Mouse (Mus musculus) liver, embryonic 15.5 days (tissue): ENCODE measurements around the gene Ldlrad3. TPM values are rescaled to one million over a fixed set of nuclear protein-coding genes. Genes with fewer than 3 reads are reported as not detected.

Experiments used
- ATAC-seq: fragments of 200-750 bp; cut with Nextera tagmentation; 2 replicates; pipeline ENCODE4 v1.8.0; 2017; ENCODE audit warnings: moderate number of reproducible peaks, mild to moderate bottlenecking, moderate library complexity; ENCODE audit not compliant: insufficient read depth
- H3K27ac ChIP-seq: fragments of 300-500 bp; sonication (generic); replicated peaks from 2 replicates; pipeline ENCODE4 v1.5.1; 2015; ENCODE audit warnings: mild to moderate bottlenecking, inconsistent platforms
- H3K27me3 ChIP-seq: fragments of 300-500 bp; sonication (generic); 2 replicates; pipeline ENCODE4 v1.6.1; 2015; ENCODE audit warnings: mild to moderate bottlenecking, inconsistent platforms
- H3K36me3 ChIP-seq: fragments of 300-500 bp; sonication (generic); replicated peaks from 2 replicates; pipeline ENCODE4 v1.6.1; 2015; ENCODE audit warnings: moderate library complexity, mild to moderate bottlenecking, inconsistent platforms
- H3K4me1 ChIP-seq: fragments of 300-500 bp; sonication (generic); replicated peaks from 2 replicates; pipeline ENCODE4 v1.6.1; 2015; ENCODE audit warnings: inconsistent platforms
- H3K4me2 ChIP-seq: fragments of 300-500 bp; sonication (generic); 2 replicates; pipeline ENCODE4 v1.6.1; 2015; ENCODE audit warnings: moderate library complexity, mild to moderate bottlenecking, inconsistent platforms
- H3K4me3 ChIP-seq: fragments of 300-500 bp; sonication (generic); replicated peaks from 2 replicates; pipeline ENCODE4 v1.5.1; 2015; ENCODE audit warnings: mild to moderate bottlenecking, inconsistent platforms
- H3K9ac ChIP-seq: fragments of 300-500 bp; sonication (generic); 2 replicates; pipeline ENCODE4 v1.6.1; 2015; ENCODE audit warnings: moderate library complexity, mild to moderate bottlenecking, inconsistent platforms
- H3K9me3 ChIP-seq: fragments of 300-500 bp; sonication (generic); replicated peaks from 2 replicates; pipeline ENCODE4 v1.6.1; 2016; ENCODE audit warnings: inconsistent platforms
- WGBS: fragments of 180-500 bp; shearing (Covaris S2); methylation state at CpG from one replicate; pipeline ENCODE4 v1.1.7; 2015; ENCODE audit warnings: mixed read lengths; ENCODE audit not compliant: insufficient replicate concordance; 5-methylcytosine and 5-hydroxymethylcytosine counted together
- polyA plus RNA-seq: library from polyadenylated mRNA; unstranded; fragments of >200 nt; fragmentation: Nextera tagmentation; extraction: Ambion mirVana; gene quantifications from 2 replicates; pipeline ENCODE4 v1.2.1, GENCODE M21; 2015

The Ldlrad3 gene
- polyA plus RNA-seq, 1 experiment from 2014 or later, result 4.8 TPM

- WGBS, result 67% methylated on average over 11 of the region's 11 CpGs
- H3K9me3 ChIP-seq, result no peaks in the 10 kb centered on the region
- no peak overlapping the region for H3K9ac ChIP-seq
- no peak overlapping the region for H3K4me3 ChIP-seq
- H3K4me2 ChIP-seq, result no peak overlapping the region
- ATAC-seq, result no peak
- H3K27ac ChIP-seq, result no peak overlapping the region
- 0 out of 2 replicates have a peak, but pooled peaks cover 5% of the 10 kb centered on the region for H3K4me1 ChIP-seq
- no peaks in the 10 kb centered on the region for H3K27me3 ChIP-seq
- H3K36me3 ChIP-seq, result 0 out of 2 replicates have a peak, but pooled peaks cover 3% of the 10 kb centered on the region
These were observed 91.4 kb downstream of the Ldlrad3 start for GRCm38 (mm10) chr2:102094773-102095172.

GRCm38 (mm10) chr2:102094281-102094680 is 91.9 kb downstream of the Ldlrad3 start:
- Histone ChIP-seq H3K4me1 (0 out of 2 replicates have a peak, but pooled peaks cover 5% of the 10 kb centered on the region), H3K27me3 (no peaks in the 10 kb centered on the region), H3K9me3 (no peaks in the 10 kb centered on the region), H3K36me3 (0 out of 2 replicates have a peak, but pooled peaks cover 3% of the 10 kb centered on the region), H3K27ac (no peak overlapping the region), H3K4me3 (no peak overlapping the region), H3K4me2 (no peak overlapping the region), H3K9ac (no peak overlapping the region)
- ATAC-seq, result no peak
- 59% methylated on average over 3 of the region's 3 CpGs for WGBS

- 0 out of 2 replicates have a peak, but pooled peaks cover 3% of the 10 kb centered on the region for H3K36me3 ChIP-seq
- 72% methylated on average over 10 of the region's 10 CpGs for WGBS
- no peaks in the 10 kb centered on the region for H3K9me3 ChIP-seq
- no peak overlapping the region for H3K4me2 ChIP-seq
- no peak for ATAC-seq
- 0 out of 2 replicates have a peak, but pooled peaks cover 8% of the 10 kb centered on the region for H3K4me1 ChIP-seq
- H3K27ac ChIP-seq, result no peak overlapping the region
- H3K9ac ChIP-seq, result no peak overlapping the region
- H3K27me3 ChIP-seq, result no peaks in the 10 kb centered on the region
- H3K4me3 ChIP-seq, result no peak overlapping the region
These were observed 93.6 kb downstream of the Ldlrad3 start for GRCm38 (mm10) chr2:102092579-102092978.

- Histone ChIP-seq H3K9ac (no peak overlapping the region), H3K27ac (no peak overlapping the region), H3K9me3 (no peaks in the 10 kb centered on the region), H3K36me3 (0 out of 2 replicates have a peak, but pooled peaks cover 3% of the 10 kb centered on the region), H3K4me2 (no peak overlapping the region), H3K4me1 (0 out of 2 replicates have a peak, but pooled peaks cover 8% of the 10 kb centered on the region), H3K4me3 (no peak overlapping the region), H3K27me3 (no peaks in the 10 kb centered on the region)
- ATAC-seq, result no peak
- WGBS, result 53% methylated on average over 8 of the region's 8 CpGs
These were observed 94.5 kb downstream of the Ldlrad3 start for GRCm38 (mm10) chr2:102091516-102092350.

- Histone ChIP-seq H3K9me3 (no peaks in the 10 kb centered on the region), H3K27ac (no peak overlapping the region), H3K4me2 (no peak overlapping the region), H3K9ac (no peak overlapping the region), H3K27me3 (no peaks in the 10 kb centered on the region), H3K4me3 (no peak overlapping the region), H3K36me3 (no peaks in the 10 kb centered on the region), H3K4me1 (0 out of 2 replicates have a peak, but pooled peaks cover 8% of the 10 kb centered on the region)
- 70% methylated on average over 5 of the region's 5 CpGs for WGBS
- ATAC-seq, result no peak
These were observed 98.4 kb downstream of the Ldlrad3 start for GRCm38 (mm10) chr2:102087787-102088186.

- H3K4me2 ChIP-seq, result no peak overlapping the region
- H3K27me3 ChIP-seq, result no peaks in the 10 kb centered on the region
- 0 out of 2 replicates have a peak, but pooled peaks cover 3% of the 10 kb centered on the region for H3K36me3 ChIP-seq
- no peak overlapping the region for H3K9ac ChIP-seq
- H3K9me3 ChIP-seq, result no peaks in the 10 kb centered on the region
- 0 out of 2 replicates have a peak, but pooled peaks cover 3% of the 10 kb centered on the region for H3K4me1 ChIP-seq
- no peak for ATAC-seq
- WGBS, result 91% methylated on average over 23 of the region's 23 CpGs
- no peak overlapping the region for H3K27ac ChIP-seq
- H3K4me3 ChIP-seq, result no peak overlapping the region
These were observed 99.6 kb downstream of the Ldlrad3 start for GRCm38 (mm10) chr2:102086583-102086982.

- no peaks in the 10 kb centered on the region for H3K4me1 ChIP-seq
- ATAC-seq, result no peak
These were observed 103.4 kb downstream of the Ldlrad3 start for GRCm38 (mm10) chr2:102082782-102083181.

GRCm38 (mm10) chr2:102077554-102077953 is 108.6 kb downstream of the Ldlrad3 start:
- H3K9me3 ChIP-seq, result no peaks in the 10 kb centered on the region
- 43% methylated on average over 4 of the region's 4 CpGs for WGBS
- H3K36me3 ChIP-seq, result 0 out of 2 replicates have a peak, but pooled peaks cover 5% of the 10 kb centered on the region
- no peak overlapping the region for H3K9ac ChIP-seq
- H3K4me1 ChIP-seq, result no peaks in the 10 kb centered on the region
- ATAC-seq, result no peak
- H3K27me3 ChIP-seq, result no peaks in the 10 kb centered on the region
- no peak overlapping the region for H3K4me3 ChIP-seq
- no peak overlapping the region for H3K4me2 ChIP-seq
- no peak overlapping the region for H3K27ac ChIP-seq

More at GRCm38 (mm10) chr2:102082782-102083181, 103.4 kb downstream of the Ldlrad3 start:
- Histone ChIP-seq H3K27ac (no peak overlapping the region), H3K4me2 (no peak overlapping the region), H3K9me3 (no peaks in the 10 kb centered on the region), H3K9ac (no peak overlapping the region), H3K4me3 (no peak overlapping the region), H3K27me3 (no peaks in the 10 kb centered on the region), H3K36me3 (0 out of 2 replicates have a peak, but pooled peaks cover 5% of the 10 kb centered on the region)

GRCm38 (mm10) chr2:102076237-102076636 is 109.9 kb downstream of the Ldlrad3 start:
- no peaks in the 10 kb centered on the region for H3K36me3 ChIP-seq
- no peak overlapping the region for H3K4me3 ChIP-seq
- no peaks in the 10 kb centered on the region for H3K27me3 ChIP-seq
- no peak overlapping the region for H3K27ac ChIP-seq
- ATAC-seq, result no peak
- H3K9me3 ChIP-seq, result no peaks in the 10 kb centered on the region
- WGBS, result 66% methylated on average over 6 of the region's 6 CpGs
- no peak overlapping the region for H3K9ac ChIP-seq
- no peaks in the 10 kb centered on the region for H3K4me1 ChIP-seq
- H3K4me2 ChIP-seq, result no peak overlapping the region

- H3K9ac ChIP-seq, result no peak overlapping the region
- WGBS, result 74% methylated on average over 6 of the region's 6 CpGs
- no peaks in the 10 kb centered on the region for H3K9me3 ChIP-seq
- no peak for ATAC-seq
- no peaks in the 10 kb centered on the region for H3K4me1 ChIP-seq
- H3K4me3 ChIP-seq, result no peak overlapping the region
- no peak overlapping the region for H3K4me2 ChIP-seq
- no peaks in the 10 kb centered on the region for H3K27me3 ChIP-seq
- H3K36me3 ChIP-seq, result no peaks in the 10 kb centered on the region
- H3K27ac ChIP-seq, result no peak overlapping the region
These were observed 112.7 kb downstream of the Ldlrad3 start for GRCm38 (mm10) chr2:102073266-102074037.

GRCm38 (mm10) chr2:102072859-102073258 is 113.3 kb downstream of the Ldlrad3 start:
- no peak for ATAC-seq
- Histone ChIP-seq H3K36me3 (no peaks in the 10 kb centered on the region), H3K9ac (no peak overlapping the region), H3K27me3 (no peaks in the 10 kb centered on the region), H3K4me1 (no peaks in the 10 kb centered on the region), H3K27ac (no peak overlapping the region), H3K4me3 (no peak overlapping the region), H3K9me3 (no peaks in the 10 kb centered on the region), H3K4me2 (no peak overlapping the region)
- WGBS, result 45% methylated on average over 4 of the region's 4 CpGs
